Mouse (Mus musculus) ES-E14 (cell line): ENCODE results near the gene Gdf2. TPM values are rescaled to one million over a fixed set of nuclear protein-coding genes. Genes with fewer than 3 reads are reported as not detected.

ENCODE experiments used
- DNase-seq: peaks from one replicate; pipeline ENCODE4 v3.0.0-alpha.2; 2013; ENCODE audit warnings: low read depth, low spot score
- H3K27ac ChIP-seq: 2 replicates; pipeline ENCODE4 v1.5.1; 2012; ENCODE audit warnings: low read depth, mild to moderate bottlenecking, low read length, moderate library complexity, mixed read lengths; ENCODE audit not compliant: poor library complexity, insufficient read depth, severe bottlenecking
- H3K36me3 ChIP-seq: 2 replicates; pipeline ENCODE4 v1.6.1; 2012; ENCODE audit warnings: mild to moderate bottlenecking, low read length, moderate library complexity, mixed read lengths; ENCODE audit not compliant: control insufficient read depth, poor library complexity, insufficient read depth, severe bottlenecking
- H3K4me1 ChIP-seq, 2 experiments: fragments of 150-350 bp in 1 of 2; sonication (generic) in 1 of 2; 2 replicates each; pipeline ENCODE4 v1.6.1; 2012; ENCODE audit warnings: low read length in 2 of 2, mild to moderate bottlenecking in 1 of 2, mixed read lengths in 1 of 2; ENCODE audit not compliant: control insufficient read depth in 2 of 2, insufficient read depth in 2 of 2, poor library complexity in 1 of 2
- H3K4me3 ChIP-seq, 2 experiments: fragments of 150-350 bp in 1 of 2; sonication (generic) in 1 of 2; 2 replicates each; pipeline ENCODE4 v1.5.1; 2012; ENCODE audit warnings: low read length in 2 of 2, low read depth in 1 of 2, mild to moderate bottlenecking in 1 of 2, mixed read lengths in 1 of 2; ENCODE audit not compliant: insufficient read depth in 1 of 2, poor library complexity in 1 of 2, severe bottlenecking in 1 of 2
- H3K9ac ChIP-seq: 2 replicates; pipeline ENCODE4 v1.6.1; 2012; ENCODE audit warnings: low read depth, mild to moderate bottlenecking, low read length, mixed read lengths; ENCODE audit not compliant: poor library complexity, insufficient read depth, severe bottlenecking
- H3K9me3 ChIP-seq: fragments of 150-350 bp; sonication (generic); 2 replicates; pipeline ENCODE4 v1.6.1; 2012; ENCODE audit warnings: low read depth, mild to moderate bottlenecking, low read length; ENCODE audit not compliant: control insufficient read depth, insufficient read depth
- CHD2 ChIP-seq: IDR thresholded peaks from 2 replicates; pipeline ENCODE4 v1.6.1; 2014; ENCODE audit warnings: mild to moderate bottlenecking, low read depth, low read length, inconsistent platforms
- HCFC1 ChIP-seq: IDR thresholded peaks from 2 replicates; pipeline ENCODE4 v1.6.1; 2012; ENCODE audit warnings: low read length, inconsistent platforms, borderline replicate concordance; ENCODE audit not compliant: insufficient read depth
- MAFK ChIP-seq: IDR thresholded peaks from 2 replicates; pipeline ENCODE4 v1.6.1; 2014; ENCODE audit warnings: mild to moderate bottlenecking, low read depth, low read length, inconsistent platforms; ENCODE audit not compliant: insufficient read depth
- ZC3H11A ChIP-seq: IDR thresholded peaks from 2 replicates; pipeline ENCODE4 v1.6.1; 2012; ENCODE audit warnings: low read depth, mild to moderate bottlenecking, inconsistent platforms, low read length, borderline replicate concordance
- ZNF384 ChIP-seq: IDR thresholded peaks from 2 replicates; pipeline ENCODE4 v1.6.1; 2012; ENCODE audit warnings: low read depth, low read length, inconsistent platforms
- in situ Hi-C, 2 experiments: fragments of 600-800 bp; cut with MboI; formaldehyde crosslinking; loops; one replicate each; pipeline ENCODE4 v1.15.1; 2025; ENCODE audit warnings: low sequenced_read_pairs in 2 of 2, inconsistent platforms in 1 of 2; ENCODE audit not compliant: unreplicated experiment in 2 of 2
- total RNA-seq: library from RNA; depleted of rRNA; stranded (reverse); fragments of 300-350 nt; gene quantifications from 2 replicates; pipeline ENCODE4 v1.2.3, GENCODE M21; 2012

The Gdf2 gene
- total RNA-seq, 1 experiment = not detected

DNA sequence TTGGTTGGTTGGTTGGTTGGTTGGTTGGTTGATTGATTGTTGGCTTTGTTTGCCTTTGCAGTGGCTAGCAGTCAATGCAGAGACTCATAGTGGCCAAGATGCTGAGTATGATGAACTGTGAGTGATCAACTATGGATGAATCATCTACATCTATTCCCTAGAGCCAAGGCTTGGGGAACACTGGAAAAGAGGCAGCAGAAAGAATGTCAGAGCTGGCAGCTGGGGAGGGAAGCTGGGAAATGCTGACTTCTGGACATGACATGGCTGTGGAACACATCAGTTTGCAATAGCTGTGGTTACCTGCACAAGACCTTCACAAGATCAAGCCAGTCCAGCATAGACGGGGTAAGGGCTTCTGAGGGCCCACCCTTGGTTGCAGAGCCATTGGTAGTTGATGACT is 37.6 kb upstream of the Gdf2 start:
- TF ChIP-seq MAFK = no peak
- TF ChIP-seq HCFC1 = no peak
- no peak for TF ChIP-seq ZC3H11A
- no peak for TF ChIP-seq ZNF384
- TF ChIP-seq CHD2 = no peak
- DNase-seq = no peak
- Histone ChIP-seq H3K4me3 (no peak overlapping the region), H3K9ac (no peak overlapping the region), H3K36me3 (no peaks in the 10 kb centered on the region), H3K27ac (no peak overlapping the region), H3K4me1 (no peaks in the 10 kb centered on the region), H3K9me3 (peaks cover 6% of the 10 kb centered on the region)
- in situ Hi-C loops = no loop called here

DNA sequence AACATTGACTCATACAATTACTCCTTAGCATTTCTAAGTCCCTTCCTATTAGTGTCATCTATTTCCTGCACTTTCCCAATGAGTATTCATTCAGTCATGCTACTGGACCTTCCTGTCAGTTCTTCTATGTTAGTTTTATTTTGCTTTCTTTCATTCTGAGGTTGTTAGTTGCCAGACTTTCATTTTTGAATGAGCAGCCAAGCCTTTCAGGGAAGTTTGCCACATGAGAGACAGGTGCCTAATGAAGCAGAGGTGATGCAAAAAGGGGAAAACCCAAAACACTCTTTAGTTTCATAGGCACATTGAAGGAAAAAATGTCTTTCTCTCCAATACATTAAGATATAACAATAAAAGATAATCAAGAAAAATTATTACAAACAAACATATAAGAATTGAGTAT is 36.0 kb upstream of the Gdf2 start:
- H3K27ac ChIP-seq = no peak overlapping the region
- H3K36me3 ChIP-seq = no peaks in the 10 kb centered on the region
- no peak overlapping the region for H3K4me3 ChIP-seq
- H3K9ac ChIP-seq = no peak overlapping the region
- in situ Hi-C loops = no loop called here
- H3K9me3 ChIP-seq = peaks cover 6% of the 10 kb centered on the region
- no peak for DNase-seq
- TF ChIP-seq HCFC1 (no peak), CHD2 (no peak), ZC3H11A (no peak), ZNF384 (no peak), MAFK (no peak)
- no peaks in the 10 kb centered on the region for H3K4me1 ChIP-seq

DNA sequence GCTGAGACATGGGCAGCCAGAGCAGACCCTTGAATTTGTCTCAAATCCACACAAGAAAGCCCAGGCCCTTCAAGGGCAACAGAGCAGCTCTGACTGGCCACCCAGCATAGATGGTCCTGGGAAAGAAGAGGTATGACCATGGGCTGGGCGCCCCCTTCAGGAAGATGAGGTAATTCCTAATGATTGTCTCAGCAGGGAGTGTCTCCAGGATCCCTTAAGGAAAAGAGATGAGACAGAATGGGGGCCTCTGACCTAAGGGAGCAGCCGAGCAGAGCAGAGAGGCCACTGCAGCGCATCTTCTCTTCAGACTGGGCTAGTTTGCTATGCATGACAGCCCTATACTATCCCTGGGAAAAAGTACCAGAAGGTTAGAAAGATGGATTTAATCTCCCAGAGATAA is 27.1 kb upstream of the Gdf2 start:
- Histone ChIP-seq H3K9me3 (no peaks in the 10 kb centered on the region), H3K27ac (no peak overlapping the region), H3K9ac (no peak overlapping the region), H3K4me3 (no peak overlapping the region), H3K36me3 (no peaks in the 10 kb centered on the region), H3K4me1 (no peaks in the 10 kb centered on the region)
- no peak for TF ChIP-seq ZC3H11A
- TF ChIP-seq HCFC1 = no peak
- no peak for TF ChIP-seq MAFK
- DNase-seq = no peak
- in situ Hi-C loops = no loop called here

DNA sequence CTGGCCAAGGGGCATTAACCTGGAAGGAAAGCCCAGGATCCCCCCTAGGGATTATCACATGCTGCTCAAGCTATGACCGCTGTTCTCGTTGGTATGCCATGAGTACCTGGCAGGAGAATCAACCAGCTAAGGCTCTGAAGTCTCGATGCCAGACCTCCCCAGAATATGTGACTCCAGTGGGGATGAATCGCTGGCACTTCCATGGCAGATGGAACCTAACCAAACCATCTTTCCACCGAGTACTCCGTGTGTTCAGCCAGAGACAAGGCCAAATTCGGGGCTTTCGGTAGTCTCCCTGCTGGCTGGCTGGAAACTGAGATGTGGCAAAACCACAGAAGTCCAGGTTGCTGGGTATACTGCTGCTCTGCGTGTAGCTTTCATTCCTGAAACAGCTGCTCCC is 26.6 kb upstream of the Gdf2 start:
- H3K9me3 ChIP-seq = no peaks in the 10 kb centered on the region
- in situ Hi-C loops = no loop called here
- TF ChIP-seq CHD2 (no peak), ZNF384 (no peak), MAFK (no peak), ZC3H11A (no peak), HCFC1 (no peak)
- no peak overlapping the region for H3K4me3 ChIP-seq
- H3K27ac ChIP-seq = no peak overlapping the region
- H3K36me3 ChIP-seq = no peaks in the 10 kb centered on the region
- no peaks in the 10 kb centered on the region for H3K4me1 ChIP-seq
- no peak overlapping the region for H3K9ac ChIP-seq
- DNase-seq = no peak
